Comparison of ENCODE assay signal across 8 mouse cellular contexts in genomic region chr5:144767106-144767798, GRCm38 (mm10). TPM values are rescaled to one million over a fixed set of nuclear protein-coding genes. Genes with fewer than 3 reads are reported as not detected.
DNase-seq lines count a peak whose midpoint lies in the region; ATAC-seq and TF ChIP-seq lines count a peak whose summit lies in the region.
"Not testable (repeated sequence)": the region's sequence is repeated elsewhere in the genome, so short reads cannot be mapped to it uniquely, and the experiment has no call there.

Gene Trrap (plus strand): TSS chr5:144767732.

- H3K9ac ChIP-seq in CH12.LX (ENCODE audit: insufficient read depth, low read depth), result peak within 1 kb of the TSS; percentile 82
- peak within 1 kb of the TSS; percentile 90 for H3K9ac ChIP-seq in forebrain, embryonic 14.5 days (ENCODE audit: low read length)
- peak within 1 kb of the TSS; percentile 91 for H3K9ac ChIP-seq in heart, embryonic 12.5 days
- H3K9ac ChIP-seq in lung, embryonic 14.5 days, result peak within 1 kb of the TSS; percentile 95
- H3K9ac ChIP-seq in neural tube, embryonic 12.5 days, result peak within 1 kb of the TSS; percentile 87

- H3K4me2 ChIP-seq in CH12.LX (ENCODE audit: insufficient read depth, low read depth, poor library complexity, severe bottlenecking), result peak within 1 kb of the TSS; percentile 24; the same call in 1 of the 2 replicates
- H3K4me2 ChIP-seq in forebrain, embryonic 14.5 days (ENCODE audit: low read length), result peak within 1 kb of the TSS; percentile 89
- peak within 1 kb of the TSS; percentile 81 for H3K4me2 ChIP-seq in heart, embryonic 12.5 days
- H3K4me2 ChIP-seq in lung, embryonic 14.5 days, result peak within 1 kb of the TSS; percentile 67
- H3K4me2 ChIP-seq in neural tube, embryonic 12.5 days (replicated peaks), result peak within 1 kb of the TSS; percentile 84

- H3K4me3 ChIP-seq in CH12.LX (replicated peaks in 1 of 3; ENCODE audit: low read depth in 2 of 3, low read length in 2 of 3, poor library complexity in 1 of 3), result peak within 1 kb of the TSS; percentile 95 to 97 (median 96)
- H3K4me3 ChIP-seq in forebrain, embryonic 14.5 days (ENCODE audit: low read depth, low read length), result peak within 1 kb of the TSS; percentile 75
- peak within 1 kb of the TSS; percentile 92 for H3K4me3 ChIP-seq in heart, embryonic 12.5 days
- peak within 1 kb of the TSS; percentile 94 for H3K4me3 ChIP-seq in lung, embryonic 14.5 days (ENCODE audit: low read depth, low read length)
- H3K4me3 ChIP-seq in neural tube, embryonic 12.5 days, result peak within 1 kb of the TSS; percentile 78

- H3K27me3 ChIP-seq in CH12.LX (replicated peaks), result peaks cover 20% of the 10 kb centered on the region
- not testable (repeated sequence) for H3K27me3 ChIP-seq in forebrain, embryonic 14.5 days (replicated peaks; ENCODE audit: control insufficient read depth, insufficient read depth, low read length); lung, embryonic 14.5 days (ENCODE audit: insufficient read depth, low read length); neural tube, embryonic 12.5 days (replicated peaks)
- H3K27me3 ChIP-seq in heart, embryonic 12.5 days (replicated peaks), result peaks cover 13% of the 10 kb centered on the region

- 73% methylated on average over 15 of the region's 15 CpGs for WGBS in forebrain, embryonic 14.5 days
- WGBS in heart, embryonic 12.5 days, result 77% methylated on average over 13 of the region's 15 CpGs
- 76% methylated on average over 14 of the region's 15 CpGs for WGBS in lung, embryonic 14.5 days
- 87% methylated on average over 12 of the region's 15 CpGs for WGBS in neural tube, embryonic 12.5 days

- in situ Hi-C loops in CH12.LX (cut with MboI; ENCODE audit: low pct_ligation_motif_present, low pct_unique_long_range_greater_than_20kb, low sequenced_read_pairs), result not testable (repeated sequence)

- H3K79me2 ChIP-seq in CH12.LX (replicated peaks; ENCODE audit: control insufficient read depth, extremely low read depth, insufficient read depth, poor library complexity, severe bottlenecking), result peaks cover 21% of the 10 kb centered on the region

- peaks cover 11 to 22% of the 10 kb centered on the region in 2 experiments for H3K36me3 ChIP-seq in CH12.LX (replicated peaks in 1 of 2; ENCODE audit: control insufficient read depth in 1 of 2, insufficient read depth in 1 of 2, low read length in 1 of 2)
- H3K36me3 ChIP-seq in forebrain, embryonic 14.5 days (ENCODE audit: control insufficient read depth, insufficient read depth, low read length), result peaks cover 12% of the 10 kb centered on the region
- peaks cover 17% of the 10 kb centered on the region for H3K36me3 ChIP-seq in heart, embryonic 12.5 days
- H3K36me3 ChIP-seq in lung, embryonic 14.5 days (ENCODE audit: insufficient read depth), result peaks cover 22% of the 10 kb centered on the region
- peaks cover 13% of the 10 kb centered on the region for H3K36me3 ChIP-seq in neural tube, embryonic 12.5 days

- not testable (repeated sequence) for TF ChIP-seq CTCF in CH12.LX (conservative IDR thresholded peaks at IDR 0.05 in 1 of 2, IDR thresholded peaks at IDR 0.05 in 1 of 2; ENCODE audit: low read depth in 2 of 2, low read length in 2 of 2); lung, embryonic 14.5 days (IDR thresholded peaks at IDR 0.05; ENCODE audit: low read depth)

- H3K27ac ChIP-seq in CH12.LX (ENCODE audit: insufficient read depth, low read depth), result peak within 1 kb of the TSS; percentile 77
- peak within 1 kb of the TSS; percentile 97 for H3K27ac ChIP-seq in forebrain, embryonic 14.5 days (ENCODE audit: low read depth, low read length)
- peak within 1 kb of the TSS; percentile 94 for H3K27ac ChIP-seq in heart, embryonic 12.5 days (ENCODE audit: poor library complexity, severe bottlenecking)
- peak within 1 kb of the TSS; percentile 93 for H3K27ac ChIP-seq in lung, embryonic 14.5 days (ENCODE audit: low read depth)
- H3K27ac ChIP-seq in neural tube, embryonic 12.5 days, result peak within 1 kb of the TSS; percentile 85

- dilution Hi-C loops in CH12.LX (cut with MboI; ENCODE audit: extremely low pct_ligation_motif_present, extremely low pct_unique_long_range_greater_than_20kb, low sequenced_read_pairs), result not testable (repeated sequence)

- TF ChIP-seq EP300 in CH12.LX (IDR thresholded peaks at IDR 0.05; ENCODE audit: low read length), result not testable (repeated sequence)

- not testable (repeated sequence) for H3K9me3 ChIP-seq in CH12.LX (replicated peaks; ENCODE audit: low read length); forebrain, embryonic 14.5 days (replicated peaks; ENCODE audit: control insufficient read depth, low read length); heart, embryonic 12.5 days (replicated peaks); lung, embryonic 14.5 days (ENCODE audit: low read depth, low read length); neural tube, embryonic 12.5 days

- not testable (repeated sequence) for TF ChIP-seq POLR2A in CH12.LX (IDR thresholded peaks at IDR 0.05; ENCODE audit: low read depth, low read length)

- DNase-seq in CH12.LX (ENCODE audit: extremely low read depth); forebrain, embryonic 14.5 days (ENCODE audit: low spot score); left cerebral cortex, adult 8-10 months (ENCODE audit: low spot score in 2 of 2); lung, embryonic 14.5 days: not testable (repeated sequence)

- not testable (repeated sequence) for TF ChIP-seq RAD21 in CH12.LX (IDR thresholded peaks at IDR 0.05; ENCODE audit: low read depth, low read length)

- ATAC-seq in cerebellum, adult (ENCODE audit: insufficient number of reproducible peaks, low FRiP score, low TSS enrichment), result 0 out of 2 replicates have a peak, but pooled peaks have one; percentile 2
- peak; percentile 8 for ATAC-seq in forebrain, embryonic 14.5 days
- ATAC-seq in heart, embryonic 12.5 days (ENCODE audit: insufficient number of reproducible peaks, low FRiP score), result peak; percentile 7; the same call in 1 of the 2 replicates
- ATAC-seq in inflammation-experienced regulatory T-cells, adult 6 months; neural tube, embryonic 12.5 days (ENCODE audit: low FRiP score, low read depth): not testable (repeated sequence)
- ATAC-seq in lung, embryonic 14.5 days (ENCODE audit: insufficient read depth), result peak; percentile 29; the same call in 1 of the 2 replicates

- peaks cover 5 to 29% of the 10 kb centered on the region in 2 experiments; a peak in 3 of 4 replicates for H3K4me1 ChIP-seq in CH12.LX (ENCODE audit: control insufficient read depth in 1 of 2, insufficient read depth in 2 of 2)
- H3K4me1 ChIP-seq in forebrain, embryonic 14.5 days (ENCODE audit: control insufficient read depth, insufficient read depth, low read length); lung, embryonic 14.5 days (ENCODE audit: insufficient read depth); neural tube, embryonic 12.5 days: not testable (repeated sequence)
- peaks cover 10% of the 10 kb centered on the region for H3K4me1 ChIP-seq in heart, embryonic 12.5 days (replicated peaks)

RNA-seq across cellular contexts. Expression of gene Trrap, which starts in this region (rescaled TPM):
- total RNA-seq in CH12.LX (2012; rRNA removed) (55.0 and 55.4 TPM in 2 replicates), CH12.LX (2014; rRNA removed) (15.3 and 18.2 TPM in 2 replicates)
- 69.7 and 77.0 TPM in 2 replicates for polyA plus RNA-seq in CH12.LX (2012; ENCODE audit: insufficient read length, low read depth)
- polyA plus RNA-seq in forebrain, embryonic 14.5 days (2014; fragmentation: Nextera tagmentation; extraction: Ambion mirVana), result 54.0 and 63.6 TPM in 2 replicates
- 61.5 and 66.0 TPM in 2 replicates for polyA plus RNA-seq in heart, embryonic 12.5 days (2016; fragmentation: Nextera tagmentation; extraction: Ambion mirVana)
- polyA plus RNA-seq in inflammation-experienced regulatory T-cells, adult 6 months (2017; shearing (Covaris generic)), result 10 to 100 TPM; 49.5 to 91.7 (median 64.1) TPM
- 100 to 1,000 TPM; 136 to 161 (median 156) TPM for total RNA-seq in left cerebral cortex, adult 8-10 months (2022)
- polyA plus RNA-seq in lung, embryonic 14.5 days (2014; fragmentation: Nextera tagmentation; extraction: Ambion mirVana), result 84.9 and 97.4 TPM in 2 replicates
- 86.2 and 92.2 TPM in 2 replicates for polyA plus RNA-seq in neural tube, embryonic 12.5 days (2016; fragmentation: Nextera tagmentation; extraction: Ambion mirVana)

Comparison
In these comparisons a context has a peak if more than half of its experiments do, and no peak if none do; other contexts are left out.
1. H3K4me2 ChIP-seq: peak in every context shown above with its lines; median percentile 89 in forebrain, embryonic 14.5 days; 84 in neural tube, embryonic 12.5 days; 81 in heart, embryonic 12.5 days; 67 in lung, embryonic 14.5 days; 24 in CH12.LX.